Mouse (Mus musculus) heart, postnatal 14 days (tissue): ENCODE measurements around the gene Atp1a4. TPM values are rescaled to one million over a fixed set of nuclear protein-coding genes. Genes with fewer than 3 reads are reported as not detected.

ENCODE experiments used
- DNase-seq, 2 experiments: peaks; one replicate each; pipeline ENCODE4 v3.0.0; 2021 to 2022
- intact Hi-C: fragments of 180-260 bp; cut with DNase I; formaldehyde crosslinking; loops from one replicate; pipeline ENCODE4 v1.15.1; 2025
- total RNA-seq, 2 experiments: library from RNA; stranded (reverse); gene quantifications; 2 replicates each; pipeline ENCODE4 v1.2.3; 2021

Atp1a4 gene
- total RNA-seq, 2 experiments from 2014 or later: not detected

DNA sequence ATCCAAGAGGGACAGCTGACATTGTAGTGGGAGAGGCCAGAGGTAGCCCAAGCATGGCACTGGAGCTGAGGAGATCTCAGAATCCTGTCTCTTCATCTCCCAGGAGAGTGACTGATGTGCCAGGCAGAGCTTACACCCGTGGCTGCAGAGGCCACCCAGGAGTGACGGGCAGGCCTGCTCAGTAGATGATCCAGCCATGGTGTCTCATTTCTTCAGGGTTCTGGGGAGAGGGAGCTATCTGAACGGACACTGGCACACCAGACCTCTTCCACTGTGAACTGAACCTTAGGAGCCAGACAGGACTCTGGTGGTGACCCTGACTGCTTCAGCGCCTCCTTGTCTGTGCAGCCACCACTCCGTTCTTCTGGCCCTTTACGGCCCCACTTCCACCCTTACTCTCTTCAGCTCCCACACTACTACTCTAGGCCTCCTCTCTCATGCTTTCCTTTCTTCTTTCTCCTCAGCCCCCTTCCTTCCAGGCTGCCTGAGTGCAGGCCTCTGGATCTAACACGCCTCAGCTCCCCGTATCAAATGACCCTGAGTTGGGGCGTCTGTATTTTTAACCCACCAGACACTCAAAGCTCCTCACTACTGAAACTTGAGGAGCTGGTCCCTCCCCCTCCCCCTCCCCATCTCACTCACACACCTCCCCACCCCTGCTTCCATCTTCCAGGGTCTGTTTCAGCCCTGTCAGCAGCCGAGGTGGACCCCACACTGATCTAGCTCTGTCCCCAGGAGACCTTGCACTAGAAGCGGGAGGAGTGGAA is 36.7 kb downstream of the Atp1a4 start:
- intact Hi-C loops: no loop called here
- DNase-seq: no peak

DNA sequence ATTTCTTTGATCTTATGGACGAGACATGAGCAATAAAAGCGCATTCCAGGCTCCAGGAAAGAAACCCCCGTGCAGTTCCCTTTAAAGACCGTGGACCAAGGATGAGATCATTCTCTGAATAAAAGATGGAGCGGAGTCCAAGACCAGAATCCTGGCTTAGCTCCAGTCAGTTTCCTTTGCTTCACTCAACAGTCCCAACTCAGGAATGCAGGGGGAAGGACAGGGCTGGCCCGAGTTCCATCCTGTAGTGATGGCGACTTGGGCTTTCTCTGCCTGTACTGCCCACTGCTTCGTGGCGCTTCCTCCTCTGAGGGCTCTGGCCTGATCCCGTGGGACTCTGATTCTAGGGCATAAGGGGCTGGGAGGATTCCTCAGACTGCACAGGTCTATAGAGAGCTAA is 37.8 kb downstream of the Atp1a4 start:
- intact Hi-C loops: no loop called here
- peak; percentile 73 to 84 for DNase-seq

DNA sequence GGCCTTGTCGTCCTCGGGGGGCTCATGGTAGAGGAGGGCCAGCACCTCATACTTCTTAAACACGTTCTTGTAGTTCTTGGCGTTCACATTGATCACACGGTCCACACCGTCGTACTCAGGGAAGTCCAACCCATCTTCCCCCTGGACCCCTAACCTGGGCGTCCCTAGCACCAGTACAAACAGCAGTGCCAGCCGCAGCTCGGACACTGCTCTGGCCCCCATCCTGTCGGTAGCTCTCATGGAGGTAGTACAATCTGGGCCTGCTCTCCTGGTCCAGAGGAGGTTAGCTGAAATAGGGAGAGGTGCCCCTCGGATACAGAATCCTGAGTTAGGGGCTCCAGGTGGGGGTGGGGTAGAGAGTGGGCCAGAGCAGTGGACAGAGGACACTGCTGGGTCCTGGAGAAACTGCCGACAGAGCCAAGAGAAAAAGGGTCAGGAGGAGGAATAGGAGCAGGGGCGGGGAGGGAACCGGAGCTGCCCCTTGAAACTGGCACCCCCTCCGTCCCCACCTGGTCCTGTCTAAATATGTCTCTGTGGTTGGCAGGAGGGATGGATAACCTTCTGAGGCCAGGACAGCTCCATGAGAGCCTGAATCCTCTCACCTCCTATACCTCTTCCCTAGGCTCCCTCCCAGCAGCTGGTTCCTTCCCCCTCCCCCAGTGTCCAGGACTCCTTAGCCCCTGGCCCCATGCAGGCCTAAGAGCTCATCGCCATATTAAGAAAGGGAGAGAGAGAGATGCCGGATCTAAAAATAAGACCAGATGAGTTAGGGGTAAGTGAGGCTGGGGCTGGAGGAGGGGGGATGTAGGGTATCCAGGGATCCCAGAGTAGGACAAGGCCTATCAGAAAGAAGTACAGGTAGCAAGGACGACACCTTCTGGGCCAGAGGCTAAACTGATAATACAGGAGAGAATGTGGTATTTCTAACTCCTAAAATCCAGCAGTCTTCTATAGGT is 38.5 kb downstream of the Atp1a4 start, which contains the start of gene Casq1:
Gene Casq1, minus strand, starts transcription at position 418 of the 956 bp plus-strand sequence.
- intact Hi-C loops: loop anchor here (5.0 to 10.0 kb wide), 2 partner anchors 57 to 85 kb away; no protein-coding TSS in a partner anchor
- no peak for DNase-seq

DNA sequence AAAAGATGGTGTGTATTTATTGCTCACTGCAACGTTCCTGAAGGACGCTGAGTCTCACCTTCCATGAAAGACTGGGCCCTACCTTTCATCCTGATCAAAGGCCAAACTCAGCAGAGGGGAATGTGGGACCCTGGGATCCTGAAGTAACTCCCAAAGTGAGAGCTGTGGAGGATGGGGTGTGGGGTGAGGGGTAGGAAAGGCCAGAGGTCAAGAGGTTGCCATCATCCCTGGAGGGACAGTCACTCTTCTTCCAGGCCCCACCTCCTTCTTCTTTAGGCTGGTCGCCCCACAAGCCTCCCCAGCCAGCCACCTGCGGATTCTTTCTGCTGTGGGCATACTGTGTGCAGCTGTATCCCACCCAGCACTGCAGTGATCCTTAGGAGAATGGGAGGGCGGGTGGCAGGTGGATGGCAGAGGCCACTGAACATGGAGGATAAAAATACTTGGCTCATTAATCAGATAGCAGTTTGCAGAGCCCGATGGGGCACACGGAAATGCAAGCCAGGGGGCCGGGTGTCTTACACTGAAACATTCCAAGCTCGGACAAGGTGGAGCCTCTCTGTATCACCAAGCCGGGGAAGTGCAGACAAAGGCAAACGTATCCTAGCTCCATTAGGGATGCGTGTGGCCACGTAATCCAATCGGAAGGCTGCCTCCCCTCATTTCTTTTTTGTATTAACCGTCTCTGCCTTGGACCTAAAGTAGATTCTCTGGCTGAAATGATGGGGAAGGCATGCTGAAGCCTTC is 39.9 kb downstream of the Atp1a4 start:
- intact Hi-C loops: loop anchor here (5.0 to 10.0 kb wide), 2 partner anchors 56 to 86 kb away; no protein-coding TSS in a partner anchor

DNA sequence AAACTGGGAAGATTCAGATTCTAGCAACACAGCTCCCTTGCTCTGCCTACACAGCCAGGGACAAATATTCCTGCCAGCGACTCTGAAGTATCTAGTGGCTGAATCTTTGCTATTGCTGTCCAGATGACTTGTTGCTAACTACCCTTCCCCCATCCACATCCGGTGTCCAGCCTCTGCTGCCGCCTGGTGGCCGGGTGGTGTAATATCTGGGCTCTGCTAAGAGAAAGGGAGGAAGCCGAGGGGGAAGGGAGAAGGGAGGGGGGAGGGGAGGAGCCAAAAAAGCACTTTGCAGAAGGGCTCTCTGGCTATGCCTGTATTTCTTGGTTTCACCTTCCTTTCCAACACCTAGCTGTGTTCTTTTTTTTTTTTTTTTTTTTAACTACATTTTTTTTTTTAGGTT is 41.1 kb downstream of the Atp1a4 start:
- intact Hi-C loops: loop anchor here (5.0 to 10.0 kb wide), 2 partner anchors 55 to 88 kb away; no protein-coding TSS in a partner anchor
- DNase-seq: peak; percentile 97 to 98

More for the DNA sequence above, 39.9 kb downstream of the Atp1a4 start:
- no peak for DNase-seq

DNA sequence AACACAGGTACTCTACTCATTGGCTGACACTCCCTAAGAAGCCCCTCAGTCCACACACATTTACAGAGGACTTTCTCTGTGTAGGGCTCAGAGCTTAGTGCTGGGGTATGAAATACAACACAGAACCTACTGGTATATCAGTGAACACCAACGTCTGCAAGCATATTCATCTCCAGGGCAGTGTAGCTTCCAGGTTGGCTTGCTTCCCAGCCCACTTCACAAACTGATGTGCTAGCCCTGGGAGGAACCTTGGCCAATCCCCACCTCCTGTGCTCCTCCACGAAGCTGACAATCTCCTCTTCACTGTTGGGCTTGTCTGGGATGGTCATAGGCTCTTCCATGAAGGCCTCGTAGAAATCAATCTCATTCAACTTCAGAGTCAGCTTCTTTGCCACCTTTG is 43.5 kb downstream of the Atp1a4 start:
- intact Hi-C loops: loop anchor here (5.0 to 10.0 kb wide), 2 partner anchors 52 to 90 kb away; no protein-coding TSS in a partner anchor
- DNase-seq: peak; percentile 67 to 81

DNA sequence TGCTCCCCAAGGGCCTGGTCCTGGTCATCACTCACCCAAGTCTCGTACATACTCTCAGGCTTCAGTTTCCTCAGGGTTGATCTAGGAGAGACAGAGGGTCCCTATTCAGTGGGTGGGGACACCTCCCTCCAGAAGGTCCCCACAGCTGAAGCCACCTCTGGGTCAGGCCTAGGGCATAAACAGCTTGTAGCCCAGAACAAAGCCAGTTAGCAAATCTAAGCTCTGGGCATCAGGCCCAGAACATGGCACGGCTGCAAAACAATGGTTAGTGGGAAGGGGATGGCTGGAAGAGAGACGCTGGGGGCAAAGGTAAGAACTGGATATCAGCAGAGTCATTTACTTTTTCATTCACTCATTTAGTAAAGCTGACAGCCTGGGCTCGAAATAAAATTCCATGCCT is 44.4 kb downstream of the Atp1a4 start:
- intact Hi-C loops: loop anchor here (10.0 kb wide), 1 partner anchor 91 kb away; no protein-coding TSS in a partner anchor
- no peak for DNase-seq

DNA sequence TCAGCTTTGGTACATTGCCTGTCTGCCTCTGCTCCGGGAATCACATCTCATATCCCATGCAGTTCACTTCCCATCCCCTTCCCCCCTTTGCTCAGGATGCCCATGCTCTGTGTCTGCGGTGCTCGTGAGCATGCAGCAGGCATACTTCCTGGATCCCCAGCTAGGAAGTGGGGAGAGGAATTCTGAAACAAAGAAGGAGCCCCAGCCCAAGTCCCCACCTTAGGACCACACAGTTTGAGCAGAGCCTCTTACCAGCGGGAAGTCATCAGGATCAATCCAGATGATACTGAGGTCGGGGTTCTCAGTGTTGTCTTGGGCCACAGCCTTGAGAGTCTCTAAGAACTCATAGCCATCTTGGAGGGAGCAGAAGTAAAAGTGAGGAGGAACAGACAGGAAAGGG is 45.4 kb downstream of the Atp1a4 start:
- intact Hi-C loops: loop anchor here (10.0 kb wide), 1 partner anchor 92 kb away; no protein-coding TSS in a partner anchor
- no peak for DNase-seq

DNA sequence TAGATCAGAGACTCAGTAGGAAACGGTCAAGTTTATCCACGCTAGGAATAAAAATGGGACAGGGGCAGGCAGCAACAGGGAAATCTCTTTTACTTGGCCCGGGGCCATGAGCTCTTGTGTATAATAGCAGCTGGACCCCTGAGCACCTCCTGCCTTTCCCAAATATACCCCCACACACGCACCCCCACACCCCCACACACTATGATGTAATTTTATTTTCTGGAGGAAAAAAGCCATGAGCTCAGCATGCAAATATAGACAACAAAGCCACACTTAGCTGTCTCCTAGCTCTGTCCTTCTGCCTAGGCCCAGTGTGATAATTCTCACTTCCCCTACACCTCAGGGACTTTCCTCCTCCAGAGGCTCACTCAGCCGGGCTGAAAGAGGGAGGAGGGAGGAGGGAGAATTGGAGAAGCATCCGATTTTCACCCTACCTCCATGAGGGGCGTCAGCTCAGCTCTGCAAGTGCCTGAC is 51.1 kb downstream of the Atp1a4 start:
- DNase-seq: no peak
- intact Hi-C loops: no loop called here

DNA sequence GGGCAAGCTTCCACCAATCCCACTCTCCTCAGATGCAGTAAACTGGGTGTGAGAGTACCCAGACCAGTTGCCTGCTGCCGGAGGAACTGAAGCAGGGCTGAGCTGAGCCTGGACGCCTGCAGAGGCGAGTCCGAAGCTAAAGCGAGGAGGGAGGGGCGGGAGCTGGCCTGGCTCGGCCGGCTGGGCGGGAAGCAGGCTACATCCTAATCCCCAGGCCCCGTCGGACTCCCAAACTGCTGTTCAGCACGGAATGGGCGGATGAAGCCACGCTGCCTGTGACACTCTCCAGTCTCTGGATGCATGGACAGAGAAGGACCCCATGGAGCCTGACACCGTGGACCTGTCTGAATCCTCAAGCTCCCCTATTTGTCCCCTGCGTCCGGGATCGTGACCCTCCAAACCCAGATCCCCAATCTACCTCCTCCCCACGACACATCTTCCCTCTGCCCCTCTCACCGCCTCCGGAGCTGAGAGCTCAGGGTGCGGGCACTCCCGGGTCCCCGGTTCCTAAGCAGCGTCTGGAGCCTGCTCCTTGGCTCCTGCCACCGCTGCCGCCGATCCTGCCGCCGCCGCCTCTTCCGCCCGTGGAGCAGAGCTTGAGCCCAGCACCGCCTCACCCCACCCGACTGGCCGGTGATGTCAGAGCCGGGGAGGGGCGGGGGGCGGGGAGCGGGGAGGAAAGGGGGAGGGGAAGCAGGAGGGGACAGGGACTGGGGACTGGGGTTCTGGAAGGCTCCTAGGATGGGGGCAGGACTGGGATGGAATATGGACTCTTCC is 51.9 kb downstream of the Atp1a4 start, which contains the start of gene Pea15a:
Gene Pea15a, minus strand, starts transcription at position 664 of the 777 bp plus-strand sequence.
- peak; percentile 89 for DNase-seq
- intact Hi-C loops: no loop called here

DNA sequence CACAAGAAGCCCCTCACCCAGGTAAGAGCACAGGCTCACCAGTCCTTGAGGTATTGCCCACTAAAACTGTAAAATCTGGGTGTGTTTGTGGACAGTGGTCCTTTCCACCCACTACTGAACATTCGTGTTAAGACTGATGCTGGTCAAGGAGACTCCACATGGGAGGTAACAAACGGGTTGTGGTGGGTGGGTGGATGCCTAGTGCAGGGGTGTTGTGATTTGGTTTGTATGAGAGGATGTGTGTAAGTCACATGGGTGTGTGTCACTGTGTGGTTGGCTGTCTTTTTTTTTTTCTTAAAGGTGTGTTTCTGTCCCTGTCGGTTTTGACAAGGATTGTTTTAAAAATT is 52.5 kb downstream of the Atp1a4 start:
- intact Hi-C loops: no loop called here
- no peak for DNase-seq

DNA sequence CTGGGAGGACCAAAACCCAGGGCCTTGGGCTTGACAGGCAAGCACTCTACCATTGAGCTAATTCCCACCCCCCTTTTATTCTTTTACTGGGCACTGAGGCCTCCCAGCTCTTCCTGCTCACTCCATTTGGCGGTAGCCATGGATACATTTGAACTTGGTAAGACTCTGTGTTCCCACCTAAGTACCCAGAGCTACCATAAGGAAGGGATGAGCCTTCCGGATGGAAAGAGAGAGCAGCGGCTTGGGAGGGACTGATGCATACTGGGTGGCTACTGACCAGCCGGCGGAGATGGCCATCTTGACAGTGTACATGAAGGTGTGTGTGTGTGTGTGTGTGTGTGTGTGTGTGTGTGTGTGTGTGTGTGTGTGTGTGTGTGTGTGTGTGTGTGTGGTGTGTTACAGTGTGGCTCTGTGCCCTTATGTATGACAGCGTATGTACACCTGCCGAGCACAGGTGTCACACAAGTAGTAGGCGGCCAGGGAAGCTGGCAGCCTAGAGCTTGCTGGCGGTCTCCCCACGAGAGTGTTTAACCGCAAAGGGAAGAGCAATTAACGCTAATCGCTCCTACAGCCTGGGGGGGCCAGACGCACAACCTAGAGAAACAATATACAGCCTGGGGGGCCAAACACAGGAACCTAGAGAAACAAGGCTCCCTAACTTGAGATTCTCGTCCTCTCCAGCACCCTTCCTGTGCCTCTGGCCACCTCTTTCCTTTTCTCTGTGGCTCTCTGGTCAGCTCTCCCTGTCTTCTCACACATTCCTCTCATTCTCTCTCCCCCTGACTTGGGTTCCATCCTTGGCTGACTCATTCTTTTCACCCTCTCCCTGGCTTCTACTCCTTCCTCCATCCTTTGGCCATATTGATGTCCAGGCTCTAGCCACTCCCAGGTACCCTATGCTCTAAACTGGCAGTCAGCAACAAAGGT is 53.1 kb downstream of the Atp1a4 start:
- no peak for DNase-seq
- intact Hi-C loops: no loop called here

DNA sequence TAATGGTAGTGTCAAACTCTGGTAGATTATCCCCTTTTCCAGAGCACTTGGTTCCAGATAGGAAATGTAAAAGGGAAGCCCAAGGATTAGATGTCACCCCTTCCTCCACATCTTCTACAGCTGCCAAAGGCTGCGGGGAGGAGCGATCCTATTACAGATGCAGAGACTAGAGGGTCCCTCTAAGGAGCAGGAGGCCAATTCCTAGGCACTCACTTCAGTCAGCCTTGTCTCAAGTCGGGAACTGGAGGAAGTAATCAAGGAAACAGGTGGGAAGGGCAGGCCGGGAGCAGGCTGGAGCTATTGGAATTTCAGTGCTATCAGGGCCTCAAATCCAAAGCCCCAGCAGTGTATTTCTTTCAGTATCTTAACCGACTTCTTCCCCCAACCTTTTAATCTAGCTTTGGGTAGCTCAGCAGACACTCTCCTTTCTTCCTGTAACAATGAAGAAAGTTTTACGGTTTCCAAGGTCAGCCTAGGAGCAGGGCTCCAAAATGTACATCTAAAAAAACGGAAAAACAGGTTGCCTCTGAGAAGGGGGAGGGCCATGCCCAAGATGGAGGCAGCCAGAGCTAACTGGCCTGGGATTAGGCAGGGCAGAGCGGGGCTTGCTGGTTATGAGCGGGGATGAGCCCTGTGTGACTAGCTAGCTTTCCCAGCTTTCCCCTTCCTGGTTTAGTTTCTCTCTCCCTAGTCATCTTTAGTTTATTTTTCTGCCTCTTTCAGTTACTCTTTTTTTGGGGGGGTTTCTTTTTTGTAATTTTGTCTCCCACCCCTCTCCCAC is 54.0 kb downstream of the Atp1a4 start:
- intact Hi-C loops: no loop called here
- no peak for DNase-seq

DNA sequence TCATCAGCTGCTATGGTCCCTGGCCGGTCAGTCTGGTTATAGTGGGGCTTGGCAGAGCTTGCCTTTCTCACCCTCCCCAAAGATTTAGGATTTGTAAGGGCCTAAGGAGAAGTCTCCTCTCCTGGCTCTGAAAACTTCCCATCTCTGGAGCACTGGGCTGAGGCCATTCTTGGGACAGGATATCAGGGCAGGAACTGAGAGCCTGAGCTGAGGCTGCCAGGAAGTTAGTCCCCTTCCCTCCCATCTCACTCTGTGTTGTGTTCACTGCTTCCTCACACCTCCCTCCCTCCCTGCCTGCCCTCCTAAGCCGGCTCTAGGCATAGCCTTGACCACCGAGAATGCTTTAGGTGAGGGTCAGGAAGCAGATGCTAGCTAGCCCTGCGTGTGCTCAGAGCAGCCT is 54.6 kb downstream of the Atp1a4 start:
- no peak for DNase-seq
- intact Hi-C loops: no loop called here

DNA sequence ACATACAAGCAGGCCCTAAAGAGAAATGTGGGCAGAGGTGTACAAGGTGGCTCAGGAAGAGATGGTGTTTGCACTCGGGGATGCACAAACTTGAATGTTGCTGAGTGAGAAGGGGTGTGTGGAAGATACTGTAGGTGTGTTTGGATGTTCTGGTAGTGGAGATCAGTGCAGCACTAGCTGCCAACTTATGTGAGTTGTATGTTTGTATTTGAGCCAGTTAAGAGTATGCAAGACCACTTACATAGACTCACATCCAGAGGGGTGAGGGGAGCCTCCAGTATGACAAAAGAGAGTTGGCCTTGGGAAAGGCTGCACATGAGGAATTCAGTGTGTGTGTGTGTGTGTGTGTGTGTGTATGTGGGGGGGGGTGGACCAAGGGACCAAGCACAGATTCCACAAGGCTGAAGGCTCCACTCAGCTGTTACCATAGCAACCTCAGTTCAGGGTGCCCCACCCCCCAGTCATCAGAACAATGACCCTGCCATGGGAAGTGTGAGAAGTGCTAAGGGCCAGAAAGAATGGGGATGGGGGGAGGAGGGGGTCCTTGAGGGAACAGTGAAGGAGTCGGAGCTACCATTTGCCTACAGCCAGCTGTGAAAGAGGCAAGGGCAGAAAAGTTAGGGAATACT is 55.2 kb downstream of the Atp1a4 start:
- DNase-seq: no peak
- intact Hi-C loops: no loop called here

DNA sequence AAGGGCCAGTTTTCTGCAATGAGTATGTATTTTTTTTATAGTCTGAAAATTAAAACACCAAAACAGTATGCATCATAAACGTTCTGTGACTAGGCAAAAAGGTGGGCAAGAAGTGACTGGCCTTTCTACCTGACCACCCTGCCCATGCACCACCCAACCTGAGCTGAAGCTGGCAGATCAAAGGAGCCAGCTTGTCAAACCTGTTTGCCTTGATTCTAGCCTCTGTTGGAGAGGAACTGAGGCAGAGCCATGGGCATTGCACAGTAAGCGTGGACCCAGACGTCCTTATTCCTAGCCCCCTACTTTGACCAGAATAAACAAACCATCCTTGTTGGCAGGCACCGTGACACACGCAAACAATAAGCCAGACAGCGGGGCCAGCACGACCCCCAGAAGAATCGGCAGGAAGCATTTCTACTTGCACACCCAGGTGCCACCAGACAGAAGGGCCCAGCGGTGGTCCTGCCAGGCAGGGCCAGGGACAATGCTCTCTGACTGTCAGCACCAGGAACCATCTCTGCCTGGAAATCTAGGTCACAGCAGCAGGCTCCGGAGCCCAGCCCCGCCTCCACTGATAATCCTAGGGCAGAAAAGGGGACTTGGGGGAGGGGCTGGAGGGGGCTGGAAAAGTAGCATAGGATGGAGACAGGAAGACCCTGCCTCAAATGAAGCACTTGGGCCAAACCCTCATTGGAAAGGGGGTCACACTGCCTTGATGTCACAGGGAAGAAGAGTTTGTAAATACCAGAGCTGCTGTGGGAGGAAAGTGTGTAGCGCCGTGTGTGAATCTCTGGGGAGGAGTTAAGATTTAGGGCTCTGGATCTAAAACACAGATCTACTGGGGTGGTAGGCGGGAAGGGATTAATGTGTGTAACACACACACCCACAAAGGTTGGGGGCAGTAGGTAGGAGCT is 56.0 kb downstream of the Atp1a4 start:
- DNase-seq: no peak
- intact Hi-C loops: no loop called here
